Mouse (Mus musculus): ENCODE results near the gene Apaf1. TPM values are rescaled to one million over a fixed set of nuclear protein-coding genes. Genes with fewer than 3 reads are reported as not detected.

Gene Apaf1
- polyA plus RNA-seq, 2 experiments, result 33.2 to 39.4 TPM

DNA sequence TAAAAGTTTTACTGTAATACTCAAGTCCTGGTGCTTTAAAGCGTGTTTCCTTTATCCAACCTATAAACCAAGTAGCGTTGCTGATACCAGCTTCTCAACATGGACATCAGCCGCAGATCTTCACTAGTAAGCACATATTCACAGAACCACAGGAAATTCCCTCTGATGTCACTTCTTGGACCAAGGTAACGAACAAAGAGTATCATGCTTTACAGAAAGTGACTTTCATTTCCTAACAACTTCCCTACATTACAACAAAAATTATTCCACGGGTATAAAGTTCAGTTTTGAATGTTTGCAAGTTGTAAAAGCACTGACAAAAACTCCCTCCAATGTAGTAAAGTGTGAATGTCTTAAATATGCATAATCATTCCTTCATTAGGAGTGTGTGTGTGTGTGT lies 2.0 kb downstream of the Apaf1 start:
- Histone ChIP-seq H3K27ac (replicated peaks; ENCODE audit: low read depth, low read length) (no peak overlapping the region), H3K27me3 (ENCODE audit: control insufficient read depth, insufficient read depth, low read length) (no peaks in the 10 kb centered on the region), H3K9me3 (ENCODE audit: control insufficient read depth, low read length) (no peaks in the 10 kb centered on the region), H3K4me3 (replicated peaks; ENCODE audit: low read length) (no peak overlapping the region), H3K4me2 (replicated peaks; ENCODE audit: low read depth, low read length, severe bottlenecking) (no peak overlapping the region; the same call in 1 of the 2 replicates), H3K36me3 (ENCODE audit: control insufficient read depth, insufficient read depth, low read length) (peaks cover 40% of the 10 kb centered on the region), H3K9ac (ENCODE audit: low read depth, low read length, severe bottlenecking) (no peak overlapping the region), H3K4me1 (ENCODE audit: control insufficient read depth, insufficient read depth, low read length) (peaks cover 14% of the 10 kb centered on the region)
- ATAC-seq (ENCODE audit: low FRiP score, low read depth), result no peak
- no peak for TF ChIP-seq POLR2A (IDR thresholded peaks at IDR 0.05; ENCODE audit: borderline replicate concordance, extremely low read depth, insufficient read depth, insufficient read length)
- DNase-seq (ENCODE audit: low spot score), result no peak
- WGBS, result 61% methylated on average over 5 of the region's 5 CpGs

DNA sequence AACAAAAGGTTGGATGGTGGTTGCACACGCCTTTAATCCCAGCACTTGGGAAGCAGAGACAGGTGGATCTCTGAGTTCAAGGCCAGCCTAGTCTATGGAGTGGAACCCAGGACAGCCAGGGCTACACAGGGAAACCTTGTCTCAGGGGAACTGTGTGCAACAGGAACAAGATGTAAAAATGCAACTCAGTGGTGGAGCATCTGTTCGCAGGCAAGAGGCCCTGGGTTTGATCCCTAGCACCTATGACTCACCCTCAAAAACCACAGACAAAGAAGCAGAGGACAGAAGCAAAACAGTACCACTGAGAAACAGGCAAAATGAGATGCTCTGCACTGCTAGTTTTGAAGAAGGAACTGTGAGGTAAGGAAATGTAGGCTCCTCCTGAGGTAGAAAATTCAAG lies 5.9 kb downstream of the Apaf1 start:
- DNase-seq (ENCODE audit: low spot score) (no peak), ATAC-seq (ENCODE audit: low FRiP score, low read depth) (no peak)
- Histone ChIP-seq H3K9ac (ENCODE audit: low read depth, low read length, severe bottlenecking) (no peak overlapping the region), H3K27ac (replicated peaks; ENCODE audit: low read depth, low read length) (no peak overlapping the region), H3K36me3 (ENCODE audit: control insufficient read depth, insufficient read depth, low read length) (peaks cover 53% of the 10 kb centered on the region), H3K9me3 (ENCODE audit: control insufficient read depth, low read length) (no peaks in the 10 kb centered on the region), H3K4me3 (replicated peaks; ENCODE audit: low read length) (no peak overlapping the region), H3K4me2 (replicated peaks; ENCODE audit: low read depth, low read length, severe bottlenecking) (no peak overlapping the region), H3K27me3 (ENCODE audit: control insufficient read depth, insufficient read depth, low read length) (no peaks in the 10 kb centered on the region), H3K4me1 (ENCODE audit: control insufficient read depth, insufficient read depth, low read length) (peaks cover 7% of the 10 kb centered on the region; the same call in 1 of the 2 replicates)
- 86% methylated on average over 2 of the region's 2 CpGs for WGBS
- TF ChIP-seq POLR2A (IDR thresholded peaks at IDR 0.05; ENCODE audit: borderline replicate concordance, extremely low read depth, insufficient read depth, insufficient read length), result no peak

DNA sequence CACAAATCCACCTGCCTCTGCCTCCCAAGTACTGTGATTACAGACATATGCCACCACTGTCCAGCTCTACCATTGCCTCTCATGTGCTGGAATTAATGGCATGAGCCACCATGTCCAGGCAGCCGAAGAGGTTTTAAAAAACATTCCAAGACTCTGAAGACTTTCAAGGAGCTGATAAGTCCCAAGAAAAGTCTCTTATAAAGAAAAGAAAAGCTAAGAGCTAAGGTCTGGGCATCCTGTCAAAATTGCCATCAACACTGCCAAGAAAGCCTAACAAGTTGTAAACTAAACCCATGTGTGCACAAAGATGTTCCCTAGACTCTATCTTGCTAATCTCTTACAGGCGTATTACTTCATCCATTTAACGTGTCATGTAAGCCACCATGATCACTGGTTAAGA lies 9.2 kb downstream of the Apaf1 start:
- Histone ChIP-seq H3K9me3 (ENCODE audit: control insufficient read depth, low read length) (no peaks in the 10 kb centered on the region), H3K27me3 (ENCODE audit: control insufficient read depth, insufficient read depth, low read length) (no peaks in the 10 kb centered on the region), H3K9ac (ENCODE audit: low read depth, low read length, severe bottlenecking) (no peak overlapping the region), H3K4me1 (ENCODE audit: control insufficient read depth, insufficient read depth, low read length) (no peaks in the 10 kb centered on the region), H3K4me2 (replicated peaks; ENCODE audit: low read depth, low read length, severe bottlenecking) (no peak overlapping the region), H3K27ac (replicated peaks; ENCODE audit: low read depth, low read length) (no peak overlapping the region), H3K4me3 (replicated peaks; ENCODE audit: low read length) (no peak overlapping the region), H3K36me3 (ENCODE audit: control insufficient read depth, insufficient read depth, low read length) (peaks cover 59% of the 10 kb centered on the region)
- DNase-seq (ENCODE audit: low spot score) (peak; percentile 83), ATAC-seq (ENCODE audit: low FRiP score, low read depth) (peak; percentile 44; the same call in 1 of the 2 replicates)
- 65% methylated on average over 3 of the region's 3 CpGs for WGBS
- no peak for TF ChIP-seq POLR2A (IDR thresholded peaks at IDR 0.05; ENCODE audit: borderline replicate concordance, extremely low read depth, insufficient read depth, insufficient read length)

DNA sequence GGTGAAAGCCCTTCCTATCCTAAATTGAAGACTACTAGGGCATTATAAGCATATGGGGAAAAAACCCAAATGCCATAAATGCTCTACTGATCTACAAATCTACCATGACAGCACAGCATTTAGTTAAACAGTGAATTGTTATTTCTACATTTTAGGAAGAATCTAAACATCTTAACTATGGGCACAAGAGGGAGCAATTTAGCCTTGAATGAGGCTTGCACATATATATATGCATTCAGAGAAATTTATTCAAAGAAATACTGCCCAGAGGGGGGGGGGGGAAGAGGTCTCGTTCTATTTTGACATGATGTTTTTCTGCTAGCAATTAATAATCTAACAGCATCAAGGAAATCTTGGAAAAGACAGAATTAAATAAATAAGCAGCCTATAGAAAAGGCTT lies 10.8 kb downstream of the Apaf1 start:
- DNase-seq (ENCODE audit: low spot score), result peak; percentile 61
- TF ChIP-seq POLR2A (IDR thresholded peaks at IDR 0.05; ENCODE audit: borderline replicate concordance, extremely low read depth, insufficient read depth, insufficient read length), result no peak
- 64% methylated on average over 1 of the region's 1 CpGs for WGBS

DNA sequence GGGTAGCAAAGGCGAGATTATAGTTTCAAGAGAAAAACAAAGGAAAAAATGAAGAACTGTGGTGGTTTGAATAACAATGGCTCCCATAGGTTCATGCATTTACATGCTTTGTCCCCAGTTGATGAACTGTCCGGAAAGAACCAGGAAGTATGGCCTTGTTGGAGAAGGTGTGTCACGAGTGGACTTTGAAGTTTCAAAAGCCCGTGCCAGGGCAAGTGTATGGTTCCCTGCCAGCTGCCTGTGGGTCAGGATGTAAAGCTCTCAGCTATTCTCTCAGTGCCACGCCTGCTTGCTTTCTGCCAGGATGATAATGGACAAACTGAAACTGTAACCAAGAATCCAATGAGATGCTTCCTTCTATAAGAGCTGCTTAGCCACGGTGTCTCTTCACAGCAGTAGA lies 20.2 kb downstream of the Apaf1 start:
- Histone ChIP-seq H3K4me1 (ENCODE audit: control insufficient read depth, insufficient read depth, low read length) (no peaks in the 10 kb centered on the region), H3K4me3 (replicated peaks; ENCODE audit: low read length) (no peak overlapping the region), H3K4me2 (replicated peaks; ENCODE audit: low read depth, low read length, severe bottlenecking) (no peak overlapping the region), H3K9me3 (ENCODE audit: control insufficient read depth, low read length) (no peaks in the 10 kb centered on the region), H3K27me3 (ENCODE audit: control insufficient read depth, insufficient read depth, low read length) (no peaks in the 10 kb centered on the region), H3K9ac (ENCODE audit: low read depth, low read length, severe bottlenecking) (no peak overlapping the region), H3K27ac (replicated peaks; ENCODE audit: low read depth, low read length) (no peak overlapping the region), H3K36me3 (ENCODE audit: control insufficient read depth, insufficient read depth, low read length) (peaks cover 82% of the 10 kb centered on the region)
- no peak for DNase-seq (ENCODE audit: low spot score)
- no peak for ATAC-seq (ENCODE audit: low FRiP score, low read depth)
- no peak for TF ChIP-seq POLR2A (IDR thresholded peaks at IDR 0.05; ENCODE audit: borderline replicate concordance, extremely low read depth, insufficient read depth, insufficient read length)
- WGBS, result 93% methylated on average over 6 of the region's 6 CpGs

More for the DNA sequence above, 10.8 kb downstream of the Apaf1 start:
- peaks cover 57% of the 10 kb centered on the region for H3K36me3 ChIP-seq (ENCODE audit: control insufficient read depth, insufficient read depth, low read length)
- no peaks in the 10 kb centered on the region for H3K27me3 ChIP-seq (ENCODE audit: control insufficient read depth, insufficient read depth, low read length)
- H3K27ac ChIP-seq (replicated peaks; ENCODE audit: low read depth, low read length), result no peak overlapping the region
- H3K9ac ChIP-seq (ENCODE audit: low read depth, low read length, severe bottlenecking), result no peak overlapping the region
- no peak overlapping the region for H3K4me3 ChIP-seq (replicated peaks; ENCODE audit: low read length)
- H3K9me3 ChIP-seq (ENCODE audit: control insufficient read depth, low read length), result no peaks in the 10 kb centered on the region
- no peak overlapping the region for H3K4me2 ChIP-seq (replicated peaks; ENCODE audit: low read depth, low read length, severe bottlenecking)
- ATAC-seq (ENCODE audit: low FRiP score, low read depth), result no peak
- no peaks in the 10 kb centered on the region for H3K4me1 ChIP-seq (ENCODE audit: control insufficient read depth, insufficient read depth, low read length)

DNA sequence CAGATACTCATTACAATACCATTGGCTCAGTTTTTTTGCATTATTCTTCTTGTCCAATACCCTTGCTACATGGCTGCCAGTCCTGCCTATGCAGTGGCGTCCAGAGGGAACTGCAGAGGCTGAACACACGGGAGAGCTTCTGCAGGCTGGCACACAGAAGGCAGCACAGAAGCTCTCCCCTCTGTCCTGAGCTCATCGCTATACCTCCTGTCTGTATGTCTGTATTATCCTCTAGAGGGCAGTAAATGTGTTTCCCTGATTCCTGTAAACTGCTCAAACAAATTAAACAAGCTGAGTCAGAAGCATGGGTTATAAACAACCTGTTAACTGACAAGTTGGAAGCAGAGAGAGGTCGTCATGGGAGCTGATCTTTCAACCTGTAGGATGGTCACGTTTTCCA lies 21.8 kb downstream of the Apaf1 start:
- no peak for TF ChIP-seq POLR2A (IDR thresholded peaks at IDR 0.05; ENCODE audit: borderline replicate concordance, extremely low read depth, insufficient read depth, insufficient read length)
- Histone ChIP-seq H3K27me3 (ENCODE audit: control insufficient read depth, insufficient read depth, low read length) (no peaks in the 10 kb centered on the region), H3K4me2 (replicated peaks; ENCODE audit: low read depth, low read length, severe bottlenecking) (no peak overlapping the region), H3K4me3 (replicated peaks; ENCODE audit: low read length) (no peak overlapping the region), H3K9me3 (ENCODE audit: control insufficient read depth, low read length) (no peaks in the 10 kb centered on the region), H3K27ac (replicated peaks; ENCODE audit: low read depth, low read length) (no peak overlapping the region), H3K9ac (ENCODE audit: low read depth, low read length, severe bottlenecking) (no peak overlapping the region), H3K36me3 (ENCODE audit: control insufficient read depth, insufficient read depth, low read length) (peaks cover 69% of the 10 kb centered on the region), H3K4me1 (ENCODE audit: control insufficient read depth, insufficient read depth, low read length) (no peaks in the 10 kb centered on the region)
- DNase-seq (ENCODE audit: low spot score) (no peak), ATAC-seq (ENCODE audit: low FRiP score, low read depth) (no peak)
- WGBS, result 34% methylated on average over 5 of the region's 5 CpGs

Data from limb, embryonic 14.5 days (tissue).